Mouse (Mus musculus) fibroblast of lung, adult 2 months (primary cell): ENCODE results near the gene Mtcp1.

Experiments
- DNase-seq: peaks from one replicate; pipeline ENCODE4 v3.0.0-alpha.2; 2011; ENCODE audit warnings: low read depth

Mtcp1 gene

GRCm38 (mm10) chrX:75415936-75416785, at the start of gene Mtcp1, which contains the start of the genes Cmc4 and Brcc3:
Gene Mtcp1, minus strand, starts transcription at chrX:75416588.
Gene Cmc4, minus strand, starts transcription at chrX:75416584.
Gene Brcc3, plus strand, starts transcription at chrX:75416628.
- peak; percentile 71 for DNase-seq

GRCm38 (mm10) chrX:75454597-75454996, 38.2 kb upstream of the Mtcp1 start:
- DNase-seq = no peak

DNA sequence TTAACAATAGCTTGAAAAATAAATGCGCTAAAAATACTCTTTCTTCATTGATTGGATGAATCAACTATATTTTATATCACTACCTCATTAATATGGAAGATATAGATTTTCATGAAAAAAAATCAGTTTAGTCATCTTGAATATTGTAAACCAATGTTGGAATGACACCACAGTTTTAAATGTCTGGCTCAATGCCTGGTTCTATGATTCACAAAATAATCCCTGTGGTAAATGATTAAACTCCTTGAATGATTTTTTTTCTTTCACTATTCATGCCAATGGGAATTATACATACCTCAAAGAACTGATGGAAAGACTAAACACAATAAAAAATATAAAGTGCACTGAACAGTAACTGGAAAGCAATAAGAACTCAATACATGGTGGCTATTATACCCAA, 6.7 kb downstream of the Mtcp1 start:
- peak; percentile 21 for DNase-seq

- DNase-seq = no peak
Observed at GRCm38 (mm10) chrX:75403350-75403749, 13.0 kb downstream of the Mtcp1 start.

DNA sequence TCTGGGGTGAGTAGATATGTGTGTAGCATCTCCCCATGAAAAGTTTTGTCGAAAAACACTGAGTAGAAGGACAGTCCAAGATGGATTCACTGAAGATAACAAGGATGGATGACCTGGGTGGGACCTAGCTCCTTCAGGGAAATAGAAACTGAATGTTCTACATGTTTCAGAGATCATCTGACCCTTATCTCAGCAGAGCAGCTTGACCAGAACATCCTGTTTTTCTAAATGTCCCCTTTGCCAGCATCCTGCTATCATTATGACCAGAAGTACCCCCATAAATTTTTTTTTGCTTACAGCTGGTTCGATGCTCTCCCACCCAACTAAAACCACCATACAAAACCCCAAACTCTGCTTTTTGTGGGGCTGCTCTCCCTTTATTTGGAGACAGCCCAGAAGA, 13.7 kb downstream of the Mtcp1 start:
- DNase-seq = no peak

- no peak for DNase-seq
Observed at GRCm38 (mm10) chrX:75399471-75399870, 16.9 kb downstream of the Mtcp1 start.

GRCm38 (mm10) chrX:75382195-75382771, 34.1 kb downstream of the Mtcp1 start, which contains the start of the genes Fundc2 and F8:
Gene Fundc2, plus strand, starts transcription at chrX:75382399.
Gene F8, minus strand, starts transcription at chrX:75382615.
- DNase-seq = peak; percentile 35

- DNase-seq = no peak
Observed at GRCm38 (mm10) chrX:75381699-75382098, 34.7 kb downstream of the Mtcp1 start.

GRCm38 (mm10) chrX:75381176-75381575, 35.2 kb downstream of the Mtcp1 start:
- no peak for DNase-seq

GRCm38 (mm10) chrX:75376815-75377214, 39.6 kb downstream of the Mtcp1 start:
- DNase-seq = no peak

- no peak for DNase-seq
Observed at GRCm38 (mm10) chrX:75372666-75373425, 43.5 kb downstream of the Mtcp1 start.

GRCm38 (mm10) chrX:75370197-75370596, 46.2 kb downstream of the Mtcp1 start:
- no peak for DNase-seq
